19 mouse cellular contexts compared by ENCODE assay signal in genomic region chr6:138036891-138037290, GRCm38 (mm10). TPM values are rescaled to one million over a fixed set of nuclear protein-coding genes. Genes with fewer than 3 reads are reported as not detected.
"Had no signal": no experiment of that assay in that cellular context is flagged by ENCODE, and none has a peak within 500 bp of the region (broad histone marks: within the 10 kb centered on the region; RNA-seq: fewer than 3 reads in every experiment).

No protein-coding gene starts in this region.

- H3K27me3 ChIP-seq: neural tube, embryonic 15.5 days; stomach, embryonic 15.5 days had no signal

- H3K9me3 ChIP-seq: neural tube, embryonic 15.5 days; stomach, embryonic 15.5 days had no signal

- H3K36me3 ChIP-seq: neural tube, embryonic 15.5 days; stomach, embryonic 15.5 days had no signal

- H3K9ac ChIP-seq: neural tube, embryonic 15.5 days; stomach, embryonic 15.5 days had no signal

- H3K4me3 ChIP-seq: neural tube, embryonic 15.5 days; stomach, embryonic 15.5 days had no signal

- H3K27ac ChIP-seq: neural tube, embryonic 15.5 days; stomach, embryonic 15.5 days; stomach, postnatal 0 days had no signal

- DNase-seq: retina, postnatal 1 day; right cerebral cortex, adult 18-20 months; right cerebral cortex, postnatal 14 days; right cerebral cortex, postnatal 25 days; right cerebral cortex, postnatal 4 days; spleen, adult 18-20 months; thymus, adult 18-20 months; thymus, adult 2 months; thymus, postnatal 14 days; thymus, postnatal 25 days; thymus, postnatal 36 days had no signal

- H3K4me1 ChIP-seq: neural tube, embryonic 15.5 days; stomach, embryonic 15.5 days had no signal

- H3K4me2 ChIP-seq: neural tube, embryonic 15.5 days; stomach, embryonic 15.5 days had no signal

RNA-seq across cellular contexts. Expression of gene Slc15a5, which starts 42.8 kb away (rescaled TPM):
- total RNA-seq: neutrophil, adult 5-6 weeks had no signal
- polyA plus RNA-seq: neural tube, embryonic 14.5 days; spleen, adult 2 months; stomach, embryonic 14.5 days; stomach, embryonic 15.5 days; stomach, embryonic 16.5 days; stomach, postnatal 0 days had no signal
